Mouse (Mus musculus): ENCODE results near the gene Sgsm1. TPM values are rescaled to one million over a fixed set of nuclear protein-coding genes. Genes with fewer than 3 reads are reported as not detected.
A peak's percentile ranks its signal among the peaks of the same experiment; 100 is the strongest.

Gene Sgsm1
- total RNA-seq, 2 experiments from 2014 or later, result 0.52 to 1.1 TPM

GRCm38 (mm10) chr5:113220383-113221146, 90.0 kb downstream of the Sgsm1 start:
- intact Hi-C loops (cut with DNase I), result loop anchor here (1.0 kb wide), 1 partner anchor 40 kb away; no protein-coding TSS in a partner anchor
- DNase-seq (ENCODE audit: low spot score), result no peak

DNA sequence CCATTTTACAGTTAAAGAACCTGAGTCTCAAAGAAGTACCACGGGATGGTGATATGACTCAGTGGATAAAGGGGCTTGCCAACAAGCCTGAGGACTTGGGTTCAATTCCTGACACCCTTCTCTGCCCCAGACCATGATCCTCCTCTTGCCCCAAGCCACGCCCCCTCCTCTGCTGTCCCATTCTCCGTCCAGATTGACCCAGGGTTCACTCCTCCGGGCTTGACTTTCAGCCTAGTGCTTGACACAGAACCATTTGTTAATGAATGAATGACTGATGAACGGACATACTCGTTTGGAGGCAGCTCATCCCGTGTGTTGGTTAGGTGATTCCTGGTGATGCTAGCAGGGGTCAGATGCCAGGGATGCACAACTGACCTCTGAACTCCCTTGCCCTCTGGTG, 90.7 kb downstream of the Sgsm1 start:
- DNase-seq (ENCODE audit: low spot score), result no peak
- intact Hi-C loops (cut with DNase I), result no loop called here

DNA sequence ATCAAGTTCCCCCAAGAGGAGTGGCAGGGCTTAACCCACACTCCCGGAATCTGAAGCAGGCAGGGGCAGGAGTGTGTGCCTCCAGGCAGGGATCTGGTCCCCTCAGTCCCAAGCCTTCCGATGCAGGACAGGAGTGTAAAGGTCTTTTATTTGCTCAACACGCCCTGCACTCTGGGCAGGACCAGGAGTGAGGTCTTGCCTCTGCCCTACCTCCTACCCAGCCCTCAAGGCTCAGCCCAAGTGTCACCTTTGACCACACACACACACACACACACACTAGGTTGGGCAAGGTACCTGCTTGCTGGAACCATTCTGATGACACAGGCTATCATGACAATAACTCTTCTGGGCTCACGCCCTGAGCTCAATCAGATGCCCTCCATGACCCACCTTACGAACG, 91.1 kb downstream of the Sgsm1 start:
- DNase-seq (ENCODE audit: low spot score), result no peak

GRCm38 (mm10) chr5:113218617-113219235, 91.9 kb downstream of the Sgsm1 start:
- DNase-seq (ENCODE audit: low spot score), result no peak
- intact Hi-C loops (cut with DNase I), result no loop called here

More for the DNA sequence above, 91.1 kb downstream of the Sgsm1 start:
- intact Hi-C loops (cut with DNase I), result no loop called here

DNA sequence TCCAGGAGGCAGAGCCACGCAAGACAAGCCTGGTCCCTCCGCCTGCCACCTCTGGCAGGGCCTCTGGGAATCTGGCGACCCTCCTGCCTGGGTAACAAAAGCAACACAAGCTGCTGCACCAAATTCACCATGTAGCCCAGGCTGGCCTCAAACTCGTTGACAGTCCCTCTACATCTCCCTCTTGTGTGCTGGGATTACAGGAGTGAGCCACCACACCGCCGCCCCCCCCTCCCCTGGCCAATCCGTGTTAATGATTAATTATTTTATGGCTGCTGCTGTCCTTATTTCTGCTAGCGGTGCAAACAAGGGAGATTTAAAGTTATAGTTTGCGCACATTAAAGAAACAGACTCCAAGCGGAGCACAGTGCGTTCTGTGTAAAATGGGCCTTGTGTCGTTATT, 93.5 kb downstream of the Sgsm1 start:
- intact Hi-C loops (cut with DNase I), result no loop called here
- no peak for DNase-seq (ENCODE audit: low spot score)

DNA sequence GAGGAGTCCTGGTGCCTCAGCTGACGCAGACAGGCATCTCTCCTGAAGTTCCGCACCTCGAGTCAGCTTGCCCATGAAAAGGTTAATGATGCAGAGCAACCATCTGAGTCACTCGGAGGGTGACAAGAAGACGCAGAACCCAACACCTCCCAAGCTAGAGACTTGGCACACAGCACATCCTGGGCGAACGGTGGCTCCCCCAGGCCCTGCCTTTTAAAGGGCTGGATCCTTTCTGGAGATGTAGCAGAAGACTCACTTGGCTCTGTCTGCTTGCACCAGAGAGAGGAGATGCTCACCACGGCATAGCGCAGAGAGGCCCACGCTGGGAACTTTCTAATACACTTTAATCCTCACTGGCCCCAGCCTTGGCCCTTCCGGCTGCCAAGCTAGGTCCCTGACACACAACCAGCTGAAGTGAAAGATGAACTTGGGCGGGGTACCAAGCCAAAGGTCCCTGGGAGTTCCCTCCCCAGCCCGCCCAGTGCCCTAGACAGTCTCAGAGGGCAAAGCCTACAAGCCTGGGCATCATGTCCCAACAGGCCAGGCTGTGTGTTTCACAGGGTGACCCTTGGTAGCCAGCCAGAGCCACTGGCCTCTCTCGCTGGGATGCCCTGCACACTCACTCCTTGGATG, 94.1 kb downstream of the Sgsm1 start:
- no peak for DNase-seq (ENCODE audit: low spot score)
- intact Hi-C loops (cut with DNase I), result no loop called here

DNA sequence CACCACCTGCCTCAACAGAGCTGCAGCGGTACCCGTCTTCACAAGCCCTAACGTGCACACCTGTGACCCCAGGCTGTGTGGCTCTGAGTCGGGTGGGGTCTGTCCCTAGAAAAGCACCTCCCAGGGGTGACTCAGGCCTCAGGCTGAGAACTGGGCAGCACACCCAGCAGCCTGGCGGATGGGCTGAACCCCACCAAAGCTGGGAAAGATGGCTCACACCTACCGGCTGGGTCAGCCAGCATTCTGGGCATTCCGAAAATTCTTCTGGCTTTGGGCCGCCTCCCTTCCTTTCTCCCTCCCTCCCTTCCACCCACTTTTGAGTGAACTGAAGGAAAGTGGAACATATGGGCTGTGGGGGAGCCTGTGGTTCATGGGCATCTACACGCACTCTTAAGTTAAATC, 95.0 kb downstream of the Sgsm1 start:
- intact Hi-C loops (cut with DNase I), result no loop called here
- no peak for DNase-seq (ENCODE audit: low spot score)

GRCm38 (mm10) chr5:113214455-113214854, 96.1 kb downstream of the Sgsm1 start:
- DNase-seq (ENCODE audit: low spot score), result no peak
- intact Hi-C loops (cut with DNase I), result no loop called here

GRCm38 (mm10) chr5:113214041-113214440, 96.5 kb downstream of the Sgsm1 start:
- DNase-seq (ENCODE audit: low spot score), result no peak
- intact Hi-C loops (cut with DNase I), result no loop called here

DNA sequence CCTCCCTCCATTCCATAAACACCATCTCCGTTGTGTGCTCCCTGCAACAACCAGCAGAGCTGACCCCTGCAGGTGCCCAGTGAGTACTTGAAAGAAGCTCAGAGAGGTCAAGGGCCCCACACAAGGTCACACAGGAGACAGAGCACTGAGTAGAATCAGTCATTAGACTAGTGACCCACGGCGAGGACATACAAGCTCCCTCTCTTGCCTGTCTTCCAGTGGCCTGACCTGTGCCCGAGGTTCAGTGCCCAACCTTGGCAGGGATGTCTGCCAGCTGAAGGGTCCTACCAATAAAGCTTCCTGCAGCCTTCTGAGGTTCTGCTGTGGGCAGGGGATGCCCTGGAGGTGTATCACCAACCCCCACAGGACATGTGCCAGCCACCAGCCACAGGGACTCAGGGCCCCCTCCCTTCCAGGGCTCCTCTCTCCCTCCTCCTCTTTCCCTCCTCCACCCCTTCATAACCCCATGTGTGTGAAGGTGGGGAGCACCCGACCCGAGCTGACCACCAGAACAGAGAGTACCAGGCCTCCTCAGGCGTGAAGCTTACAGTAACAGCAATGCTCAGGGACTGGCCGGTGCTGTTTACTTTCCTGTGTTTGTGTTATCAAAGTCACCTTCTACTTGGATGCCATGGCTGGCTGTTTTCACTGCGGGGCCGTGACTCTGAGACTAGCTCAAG, 98.3 kb downstream of the Sgsm1 start:
- no peak for DNase-seq (ENCODE audit: low spot score)
- intact Hi-C loops (cut with DNase I), result no loop called here

- intact Hi-C loops (cut with DNase I), result no loop called here
- DNase-seq (ENCODE audit: low spot score), result no peak
Measured at GRCm38 (mm10) chr5:113210314-113210713, 100.3 kb downstream of the Sgsm1 start.

GRCm38 (mm10) chr5:113209898-113210297, 100.7 kb downstream of the Sgsm1 start:
- no peak for DNase-seq (ENCODE audit: low spot score)
- intact Hi-C loops (cut with DNase I), result no loop called here

GRCm38 (mm10) chr5:113209401-113209750, 101.2 kb downstream of the Sgsm1 start:
- intact Hi-C loops (cut with DNase I), result no loop called here
- DNase-seq (ENCODE audit: low spot score), result no peak

- intact Hi-C loops (cut with DNase I), result loop anchor here (1.0 kb wide), 1 partner anchor 29 kb away; no protein-coding TSS in a partner anchor
- peak; percentile 84 for DNase-seq (ENCODE audit: low spot score)
Measured at GRCm38 (mm10) chr5:113208622-113209400, 101.8 kb downstream of the Sgsm1 start.

GRCm38 (mm10) chr5:113208048-113208447, 102.5 kb downstream of the Sgsm1 start:
- DNase-seq (ENCODE audit: low spot score), result peak; percentile 73
- intact Hi-C loops (cut with DNase I), result loop anchor here (1.0 kb wide), 1 partner anchor 28 kb away; no protein-coding TSS in a partner anchor

DNA sequence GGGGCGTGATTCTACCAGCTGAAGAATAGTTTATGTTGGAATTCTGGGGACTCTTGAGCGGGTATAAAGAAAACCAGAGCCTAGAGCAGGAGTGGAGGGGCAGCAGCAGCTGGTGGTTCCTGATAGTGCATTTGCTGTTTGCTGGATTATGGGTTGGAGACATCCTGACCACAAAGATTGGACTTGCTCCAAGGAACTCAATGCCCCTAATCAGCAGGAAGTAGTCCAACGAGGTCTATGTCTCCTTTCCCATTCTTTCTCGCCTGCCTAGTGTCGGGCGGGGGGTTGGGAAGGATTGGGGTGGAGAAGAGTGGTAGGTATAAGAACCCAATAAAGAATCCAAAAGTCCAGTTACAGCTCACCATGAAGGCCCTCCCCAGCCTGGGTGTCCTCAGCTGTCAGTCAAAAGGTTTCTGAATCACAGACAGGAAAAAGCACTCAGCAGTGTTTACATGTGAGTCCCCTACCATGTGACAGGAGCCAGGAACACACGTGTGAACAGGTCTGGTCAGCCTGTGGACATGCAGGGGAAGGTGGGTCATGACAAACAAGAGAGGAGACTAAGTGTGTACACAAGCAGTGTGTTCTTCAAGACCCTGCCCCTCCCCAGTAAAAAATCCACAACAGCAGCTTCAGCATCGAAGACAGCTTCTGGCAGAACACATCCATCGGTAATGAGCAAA, 103.8 kb downstream of the Sgsm1 start:
- DNase-seq (ENCODE audit: low spot score), result no peak
- intact Hi-C loops (cut with DNase I), result no loop called here

DNA sequence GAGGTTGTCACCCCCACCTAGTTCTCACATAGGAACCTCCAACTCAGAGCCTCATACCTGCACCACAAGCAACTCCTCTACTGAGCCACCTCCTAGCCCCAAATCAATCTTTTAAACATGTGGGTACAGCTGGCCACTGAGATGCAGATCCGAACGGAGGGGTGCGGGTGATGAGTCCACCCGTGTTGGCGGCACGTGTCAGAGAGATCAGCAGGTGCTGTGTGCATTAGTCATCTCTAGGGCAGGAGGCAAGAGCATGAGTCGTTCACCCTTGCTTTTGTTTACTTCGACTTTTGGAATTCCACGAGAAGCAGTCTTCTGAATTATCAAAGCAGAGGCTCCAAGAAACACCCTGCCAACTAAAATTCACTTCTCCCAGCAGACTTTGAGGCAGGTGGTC, 106.4 kb downstream of the Sgsm1 start:
- DNase-seq (ENCODE audit: low spot score), result no peak
- intact Hi-C loops (cut with DNase I), result no loop called here

DNA sequence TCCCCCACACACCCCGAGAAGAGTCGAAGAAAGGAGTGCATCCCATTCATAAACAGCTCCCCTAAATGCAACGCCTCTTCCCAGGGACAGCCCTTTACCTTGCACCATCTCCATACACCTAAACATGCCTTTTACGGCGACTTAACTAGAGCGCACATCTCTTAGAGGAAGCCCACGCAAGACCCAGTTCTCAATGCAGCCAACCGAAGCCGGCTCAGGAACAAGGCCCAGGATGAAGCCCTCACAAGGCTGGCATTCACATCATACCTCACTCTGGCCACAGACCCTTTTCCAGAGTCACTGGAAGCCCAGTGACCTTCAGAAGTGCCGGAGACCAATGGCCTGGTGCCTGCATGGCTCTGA, 110.8 kb downstream of the Sgsm1 start:
- intact Hi-C loops (cut with DNase I), result no loop called here
- no peak for DNase-seq (ENCODE audit: low spot score)

- intact Hi-C loops (cut with DNase I), result no loop called here
- DNase-seq (ENCODE audit: low spot score), result no peak
Measured at GRCm38 (mm10) chr5:113199126-113199771, 111.3 kb downstream of the Sgsm1 start.

Measured in heart, postnatal 25 days (tissue).